Comparison of ENCODE assay signal across 13 mouse cellular contexts in genomic region chr12:109949231-109949965, GRCm38 (mm10).
A peak's percentile ranks its signal among the peaks of the same experiment; 100 is the strongest.
DNase-seq lines count a peak whose midpoint lies in the region; ATAC-seq lines count a peak whose summit lies in the region.
"Had no signal": no experiment of that assay in that cellular context is flagged by ENCODE, and none has a peak within 500 bp of the region (broad histone marks: within the 10 kb centered on the region; RNA-seq: fewer than 3 reads in every experiment).

No protein-coding gene starts in this region.

- no peak overlapping the region for H3K9ac ChIP-seq in midbrain, embryonic 16.5 days (ENCODE audit: low read depth, low read length)
- H3K9ac ChIP-seq: limb, embryonic 13.5 days had no signal

- ATAC-seq in midbrain, embryonic 16.5 days = no peak
- no peak for ATAC-seq in erythroblast, adult 5-6 weeks (replicated peaks; ENCODE audit: low FRiP score, poor library complexity, severe bottlenecking)

- peak; percentile 39 for DNase-seq in midbrain, embryonic 10.5 days (ENCODE audit: low spot score)
- peak; percentile 54 for DNase-seq in embryo, embryonic 11 days
- no peak for DNase-seq in limb, embryonic 10.5 days (ENCODE audit: low spot score)
- DNase-seq in retina, postnatal 1 day = peak; percentile 57
- DNase-seq in layer of hippocampus, adult 9-11 months = no peak
- DNase-seq: adrenal gland, postnatal 10 days; cerebellum, adult 8-10 months; heart, adult 18-20 months; lung, postnatal 10 days had no signal

- peaks cover 3% of the 10 kb centered on the region; the same call in 1 of the 2 replicates for H3K27me3 ChIP-seq in midbrain, embryonic 10.5 days (ENCODE audit: low read depth, poor library complexity, severe bottlenecking)
- H3K27me3 ChIP-seq in midbrain, embryonic 16.5 days (ENCODE audit: control insufficient read depth, insufficient read depth, low read depth, low read length) = no peaks in the 10 kb centered on the region
- peaks cover 10% of the 10 kb centered on the region; the same call in 1 of the 2 replicates for H3K27me3 ChIP-seq in limb, embryonic 10.5 days (ENCODE audit: low read depth, poor library complexity, severe bottlenecking)

- H3K9me3 ChIP-seq in midbrain, embryonic 10.5 days (replicated peaks) = no peaks in the 10 kb centered on the region
- no peaks in the 10 kb centered on the region for H3K9me3 ChIP-seq in midbrain, embryonic 16.5 days (replicated peaks; ENCODE audit: control insufficient read depth, low read length, poor library complexity, severe bottlenecking)
- H3K9me3 ChIP-seq in limb, embryonic 10.5 days (replicated peaks) = no peaks in the 10 kb centered on the region
- H3K9me3 ChIP-seq: limb, embryonic 13.5 days had no signal

- H3K4me1 ChIP-seq in midbrain, embryonic 10.5 days = peaks cover 80% of the 10 kb centered on the region
- H3K4me1 ChIP-seq in midbrain, embryonic 16.5 days (ENCODE audit: control insufficient read depth, insufficient read depth, low read length) = peaks cover 5% of the 10 kb centered on the region; the same call in 1 of the 2 replicates
- H3K4me1 ChIP-seq in limb, embryonic 10.5 days = peaks cover 57% of the 10 kb centered on the region

- 58% methylated on average over 17 of the region's 17 CpGs for WGBS in midbrain, embryonic 10.5 days
- WGBS in midbrain, embryonic 16.5 days = 42% methylated on average over 17 of the region's 17 CpGs
- 80% methylated on average over 17 of the region's 17 CpGs for WGBS in limb, embryonic 10.5 days

- peak overlapping the region; percentile 38; the same call in 1 of the 2 replicates for H3K4me3 ChIP-seq in midbrain, embryonic 10.5 days
- no peak overlapping the region for H3K4me3 ChIP-seq in midbrain, embryonic 16.5 days (ENCODE audit: low read depth, low read length)
- H3K4me3 ChIP-seq in limb, embryonic 10.5 days = no peak overlapping the region
- H3K4me3 ChIP-seq: limb, embryonic 13.5 days; myocyte had no signal

- H3K4me2 ChIP-seq in midbrain, embryonic 16.5 days (ENCODE audit: low read length) = no peak overlapping the region
- H3K4me2 ChIP-seq: limb, embryonic 13.5 days had no signal

- no peaks in the 10 kb centered on the region for H3K36me3 ChIP-seq in midbrain, embryonic 10.5 days
- H3K36me3 ChIP-seq in midbrain, embryonic 16.5 days (ENCODE audit: control insufficient read depth, insufficient read depth, low read length) = no peaks in the 10 kb centered on the region
- H3K36me3 ChIP-seq in limb, embryonic 10.5 days = no peaks in the 10 kb centered on the region
- H3K36me3 ChIP-seq: limb, embryonic 13.5 days had no signal

- peak overlapping the region; percentile 96 for H3K27ac ChIP-seq in midbrain, embryonic 10.5 days (replicated peaks)
- H3K27ac ChIP-seq in midbrain, embryonic 16.5 days (ENCODE audit: low read length) = no peak overlapping the region
- peak overlapping the region; percentile 87 for H3K27ac ChIP-seq in limb, embryonic 10.5 days
- H3K27ac ChIP-seq: limb, embryonic 13.5 days had no signal

Comparison
In these comparisons a context has a peak if more than half of its experiments do, and no peak if none do; other contexts are left out.
1. DNase-seq: peak in midbrain, embryonic 10.5 days (single experiment), embryo, embryonic 11 days (single experiment) and retina, postnatal 1 day (single experiment); none in limb, embryonic 10.5 days (single experiment) and layer of hippocampus, adult 9-11 months (single experiment).